Mouse (Mus musculus): ENCODE measurements around the gene Rpl32. TPM values are rescaled to one million over a fixed set of nuclear protein-coding genes. Genes with fewer than 3 reads are reported as not detected.
"Not testable (repeated sequence)": the region's sequence is repeated elsewhere in the genome, so short reads cannot be mapped to it uniquely, and the experiment has no call there.

Rpl32 gene
- 100 to 1,000 TPM; 443 to 458 TPM for total RNA-seq (2021)

DNA sequence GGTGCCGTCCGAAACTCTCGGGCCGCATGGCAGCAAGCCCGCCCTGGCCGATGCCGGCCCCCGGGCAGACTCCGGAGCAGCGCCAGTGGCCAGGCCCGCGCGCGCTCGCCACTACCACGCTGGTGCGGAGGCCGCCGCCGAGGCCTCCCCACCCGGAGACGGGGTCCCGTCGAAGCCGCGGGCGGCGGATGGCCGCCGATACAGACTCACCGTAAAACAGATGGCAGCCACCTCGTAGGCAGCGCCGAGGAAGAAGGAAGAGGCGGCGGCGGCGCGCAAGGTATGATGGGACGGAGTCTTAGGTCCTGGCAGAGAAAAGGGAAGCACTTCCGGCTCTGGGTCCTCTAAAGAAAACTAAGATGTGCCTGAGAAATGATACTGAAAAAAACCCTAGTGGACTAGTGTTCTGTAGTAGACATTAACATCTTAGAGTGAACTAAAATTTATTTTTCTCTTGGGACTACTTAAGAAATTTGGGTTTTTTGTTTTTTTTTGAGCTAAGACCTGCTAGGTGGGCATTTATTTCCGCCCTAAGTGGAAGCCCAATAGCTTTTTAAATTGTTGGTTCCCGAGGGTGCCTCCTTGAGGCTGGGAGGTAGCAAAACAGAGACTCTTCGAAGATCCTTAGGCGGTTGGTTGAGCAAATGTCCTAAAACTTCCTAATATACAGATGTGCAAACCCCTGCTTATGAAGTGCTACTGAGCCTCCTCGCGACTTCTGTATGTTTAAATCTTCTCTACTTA is at the start of gene Rpl32:
Gene Rpl32 (minus strand): TSS at position 260 of the 744 bp plus-strand sequence.
- peak; percentile 91 for DNase-seq (ENCODE audit: low spot score in 2 of 2)
- intact Hi-C loops (cut with DNase I) = loop anchor here (1.0 to 5.0 kb wide), 2 partner anchors 132 to 196 kb away; partner anchors contain the start of gene Raf1

DNA sequence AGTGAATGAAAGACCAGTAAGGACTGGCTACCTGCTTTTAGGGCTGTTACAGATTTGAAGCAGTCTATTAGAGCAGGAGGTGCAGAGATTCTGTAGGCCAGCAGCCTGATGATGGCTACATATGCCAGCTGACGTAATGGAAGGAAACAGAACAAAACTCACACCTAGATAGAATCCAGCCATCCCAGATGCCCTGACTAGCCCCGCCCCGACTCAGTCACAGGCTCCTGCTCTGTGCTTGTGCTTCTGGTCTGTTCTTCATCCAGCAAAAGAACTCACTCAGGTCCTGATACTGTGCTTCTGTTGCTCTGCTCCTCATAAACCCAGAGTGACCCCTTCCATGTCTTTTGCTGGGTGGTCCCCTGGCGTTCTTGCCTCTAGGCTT is 47.8 kb upstream of the Rpl32 start:
- intact Hi-C loops (cut with DNase I) = no loop called here
- peak in 1 of 2 experiments; percentile 50 for DNase-seq (ENCODE audit: low spot score in 2 of 2)

DNA sequence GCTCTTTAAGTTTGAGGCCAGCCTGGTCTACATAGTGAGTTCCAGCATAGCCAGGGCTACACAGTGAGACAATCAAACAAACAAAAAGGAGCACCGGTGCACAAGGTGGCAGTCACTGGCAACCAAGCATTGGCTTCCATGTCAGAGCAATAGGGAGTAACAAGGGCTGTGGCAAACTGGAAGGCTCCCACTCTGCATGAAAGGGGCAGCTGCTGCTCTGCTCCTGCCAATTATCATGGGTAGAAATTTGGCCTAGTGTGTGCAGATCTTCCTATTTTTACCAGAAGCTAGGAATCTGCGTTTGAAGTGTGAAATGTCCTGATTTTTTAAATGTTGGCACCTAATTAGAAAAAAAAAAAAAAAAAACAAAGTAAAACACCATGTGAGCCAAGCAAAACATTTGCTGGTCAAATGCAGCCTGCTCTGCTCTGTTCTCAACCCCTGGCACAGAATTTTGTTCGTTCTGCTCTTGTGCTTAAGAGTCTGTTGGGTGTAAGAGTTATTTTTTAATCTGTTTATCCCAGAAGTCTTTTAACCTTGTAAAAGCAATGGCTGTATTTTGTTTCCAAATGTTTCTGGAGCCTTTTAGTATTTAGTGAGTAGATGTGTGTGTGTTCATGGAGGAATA is 47.3 kb upstream of the Rpl32 start:
- intact Hi-C loops (cut with DNase I) = no loop called here
- no peak for DNase-seq (ENCODE audit: low spot score in 2 of 2)

- intact Hi-C loops (cut with DNase I) = loop anchor here (5.0 kb wide), 1 partner anchor 138 kb away; no protein-coding TSS in a partner anchor
- no peak for DNase-seq (ENCODE audit: low spot score in 2 of 2)
Observed at GRCm38 (mm10) chr6:115854432-115854831, 45.9 kb upstream of the Rpl32 start.

DNA sequence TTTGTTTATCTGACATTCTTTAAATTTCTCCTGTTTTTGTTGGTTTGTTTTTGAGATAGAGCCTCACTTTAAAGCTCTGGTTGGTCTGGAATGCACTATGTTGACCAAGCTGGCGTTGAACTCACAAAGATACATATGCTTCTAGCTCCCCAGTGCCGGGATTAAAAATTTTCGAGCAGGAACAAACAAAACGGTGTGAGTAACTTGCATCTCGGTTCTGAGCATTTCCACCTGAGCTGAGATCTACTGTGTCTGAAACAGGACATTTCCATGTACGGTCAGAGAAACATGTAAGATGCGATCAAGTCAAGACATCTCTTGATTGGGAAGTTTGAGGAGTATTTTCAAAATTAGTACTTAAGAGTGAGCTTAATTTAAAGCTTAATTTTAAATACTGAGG is 45.4 kb upstream of the Rpl32 start:
- no peak for DNase-seq (ENCODE audit: low spot score in 2 of 2)
- intact Hi-C loops (cut with DNase I) = loop anchor here (5.0 kb wide), 1 partner anchor 138 kb away; no protein-coding TSS in a partner anchor

DNA sequence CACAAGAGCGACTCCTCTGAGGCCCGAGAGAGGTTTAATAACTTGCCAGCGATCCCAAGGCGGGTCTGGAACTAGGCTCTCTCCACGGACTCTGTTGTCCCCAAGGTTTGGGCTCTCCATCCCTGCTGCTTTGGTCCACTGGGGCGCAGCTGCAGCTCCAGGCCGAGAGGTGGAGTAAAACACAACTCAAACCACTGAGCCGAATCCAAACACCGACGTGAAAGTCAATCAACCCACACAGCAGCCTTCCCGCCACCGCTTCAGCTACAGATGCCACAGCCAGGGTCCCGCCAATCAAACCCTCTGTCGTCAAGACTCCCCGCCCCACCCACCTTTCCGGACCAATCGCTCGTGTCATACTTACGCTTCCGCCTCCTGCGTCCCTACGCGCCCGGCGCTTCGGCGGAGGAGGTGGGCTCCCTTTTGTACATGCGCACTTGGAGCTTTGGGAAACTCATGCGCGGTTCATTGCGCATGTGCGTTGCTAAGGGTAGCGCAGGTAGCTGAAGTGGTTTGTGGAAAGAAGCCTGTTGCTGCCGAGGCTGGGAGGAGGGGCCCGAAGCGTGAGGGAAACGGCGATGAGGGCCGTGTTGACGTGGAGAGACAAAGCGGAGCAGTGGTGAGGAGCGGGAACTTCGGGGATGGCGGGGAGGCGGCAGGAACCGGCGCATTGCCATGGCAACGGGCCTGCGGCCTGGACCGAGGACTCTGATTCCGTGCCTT is 44.7 kb upstream of the Rpl32 start, which contains the start of the genes Mbd4 and Ift122:
Gene Mbd4 (minus strand): TSS at position 281 of the 723 bp plus-strand sequence.
Gene Ift122 (plus strand): TSS at position 380 of the 723 bp plus-strand sequence.
- intact Hi-C loops (cut with DNase I) = loop anchor here (5.0 kb wide), 1 partner anchor 139 kb away; no protein-coding TSS in a partner anchor
- peak; percentile 98 to 100 for DNase-seq (ENCODE audit: low spot score in 2 of 2)

GRCm38 (mm10) chr6:115852446-115853090 is 44.0 kb upstream of the Rpl32 start:
- DNase-seq (ENCODE audit: low spot score in 2 of 2) = no peak
- intact Hi-C loops (cut with DNase I) = loop anchor here (5.0 kb wide), 1 partner anchor 140 kb away; no protein-coding TSS in a partner anchor

GRCm38 (mm10) chr6:115848598-115849304 is 40.2 kb upstream of the Rpl32 start:
- no peak for DNase-seq (ENCODE audit: low spot score in 2 of 2)
- intact Hi-C loops (cut with DNase I) = loop anchor here (10.0 kb wide), 1 partner anchor 276 kb away; no protein-coding TSS in a partner anchor

DNA sequence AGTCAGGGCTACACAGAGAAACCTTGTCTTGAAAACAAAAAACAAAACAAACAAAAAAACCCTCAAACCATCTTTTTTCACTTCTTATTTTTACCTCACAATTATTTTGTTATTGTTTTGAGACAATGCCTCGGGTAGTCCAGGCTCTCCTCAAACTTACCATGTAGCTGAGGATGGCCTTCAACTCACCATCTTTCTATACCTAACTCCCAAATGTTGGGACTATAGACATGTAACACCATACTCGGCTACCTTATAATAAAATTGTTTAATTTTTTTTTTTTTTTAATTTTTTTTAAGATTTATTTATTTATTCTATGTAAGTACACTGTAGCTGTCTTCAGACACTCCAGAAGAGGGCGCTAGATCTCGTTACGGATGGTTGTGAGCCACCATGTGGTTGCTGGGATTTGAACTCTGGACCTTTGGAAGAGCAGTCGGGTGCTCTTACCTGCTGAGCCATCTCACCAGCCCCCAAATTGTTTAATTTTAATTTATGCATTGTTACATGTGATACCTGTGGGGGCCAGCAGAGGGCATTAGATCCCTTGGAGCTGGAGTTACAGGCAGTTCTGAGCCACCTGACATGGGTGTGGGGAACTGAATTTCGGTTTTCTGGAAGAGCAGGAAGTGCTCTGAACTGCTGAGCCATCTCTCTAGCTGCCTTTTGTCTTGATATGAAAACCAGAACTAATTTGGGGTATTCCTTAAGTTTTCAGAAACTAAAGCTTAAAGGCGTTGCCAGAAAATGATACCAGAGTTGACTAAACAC is 38.3 kb upstream of the Rpl32 start:
- intact Hi-C loops (cut with DNase I) = loop anchor here (10.0 kb wide), 1 partner anchor 278 kb away; no protein-coding TSS in a partner anchor

DNA sequence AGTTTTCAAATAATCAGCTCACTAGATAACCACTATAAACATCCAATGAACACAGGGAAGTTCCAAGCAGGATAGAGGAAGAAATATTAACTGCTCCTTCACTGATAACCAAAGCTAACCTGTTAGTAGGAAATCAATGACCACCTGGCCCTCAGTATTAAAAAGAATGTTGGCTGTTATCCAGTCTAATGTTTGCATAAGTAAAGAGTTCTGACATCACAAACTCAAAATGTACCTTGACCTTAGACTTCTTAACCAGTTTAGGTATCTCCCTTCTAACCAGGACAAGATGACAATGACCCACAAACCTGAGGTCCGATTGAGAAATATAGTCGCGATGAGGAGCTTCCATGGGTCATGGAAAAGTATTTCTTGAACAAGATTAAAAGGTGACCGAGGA is 36.5 kb upstream of the Rpl32 start:
- intact Hi-C loops (cut with DNase I) = loop anchor here (10.0 kb wide), 1 partner anchor 280 kb away; no protein-coding TSS in a partner anchor
- no peak for DNase-seq (ENCODE audit: low spot score in 2 of 2)

More for the DNA sequence above, 38.3 kb upstream of the Rpl32 start:
- DNase-seq (ENCODE audit: low spot score in 2 of 2) = peak; percentile 61 to 80

DNA sequence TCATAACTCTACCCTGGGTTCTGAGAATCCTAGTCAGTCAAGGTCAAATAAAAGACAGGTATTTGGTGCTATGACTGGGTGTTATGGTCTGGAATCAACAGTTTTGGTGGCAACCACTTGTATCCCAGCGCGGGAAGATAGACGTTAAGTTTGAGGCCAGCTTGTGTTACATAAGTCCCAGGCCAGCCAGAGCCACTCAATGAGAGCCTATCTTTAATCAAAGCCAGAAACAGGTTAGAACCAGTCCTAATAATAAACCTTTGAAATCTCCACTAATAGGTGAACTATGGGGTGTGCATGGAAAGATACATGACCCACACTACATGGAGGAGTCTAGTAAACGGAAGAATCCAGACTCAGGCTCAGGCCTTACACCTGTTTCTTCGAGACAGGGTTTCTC is 30.2 kb upstream of the Rpl32 start:
- no peak for DNase-seq (ENCODE audit: low spot score in 2 of 2)
- intact Hi-C loops (cut with DNase I) = no loop called here

GRCm38 (mm10) chr6:115838161-115838597 is 29.6 kb upstream of the Rpl32 start, which contains the start of gene Efcab12:
Efcab12 (minus strand) TSS chr6:115838412.
- DNase-seq (ENCODE audit: low spot score in 2 of 2) = peak; percentile 65 to 91
- intact Hi-C loops (cut with DNase I) = no loop called here

DNA sequence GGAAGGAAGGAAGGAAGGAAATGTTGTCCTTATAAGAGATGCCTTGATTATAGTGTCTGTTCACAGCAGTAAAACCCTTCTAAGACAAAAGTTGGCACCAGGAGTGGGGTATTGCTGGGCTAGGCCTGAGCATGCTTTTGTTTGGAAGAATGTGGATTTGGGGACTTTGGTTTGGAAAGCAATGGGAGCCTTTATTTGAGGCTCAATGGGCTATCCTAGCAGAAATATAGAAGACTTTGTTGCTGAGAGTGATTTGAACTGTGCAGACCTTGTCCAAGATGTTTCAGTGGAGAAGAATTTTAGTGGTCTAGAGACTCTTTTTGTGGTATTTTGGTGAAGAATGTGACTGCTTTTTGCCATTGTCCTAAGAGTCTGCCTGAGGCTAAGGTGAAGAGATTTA is 25.3 kb upstream of the Rpl32 start:
- intact Hi-C loops (cut with DNase I) = no loop called here
- no peak for DNase-seq (ENCODE audit: low spot score in 2 of 2)

DNA sequence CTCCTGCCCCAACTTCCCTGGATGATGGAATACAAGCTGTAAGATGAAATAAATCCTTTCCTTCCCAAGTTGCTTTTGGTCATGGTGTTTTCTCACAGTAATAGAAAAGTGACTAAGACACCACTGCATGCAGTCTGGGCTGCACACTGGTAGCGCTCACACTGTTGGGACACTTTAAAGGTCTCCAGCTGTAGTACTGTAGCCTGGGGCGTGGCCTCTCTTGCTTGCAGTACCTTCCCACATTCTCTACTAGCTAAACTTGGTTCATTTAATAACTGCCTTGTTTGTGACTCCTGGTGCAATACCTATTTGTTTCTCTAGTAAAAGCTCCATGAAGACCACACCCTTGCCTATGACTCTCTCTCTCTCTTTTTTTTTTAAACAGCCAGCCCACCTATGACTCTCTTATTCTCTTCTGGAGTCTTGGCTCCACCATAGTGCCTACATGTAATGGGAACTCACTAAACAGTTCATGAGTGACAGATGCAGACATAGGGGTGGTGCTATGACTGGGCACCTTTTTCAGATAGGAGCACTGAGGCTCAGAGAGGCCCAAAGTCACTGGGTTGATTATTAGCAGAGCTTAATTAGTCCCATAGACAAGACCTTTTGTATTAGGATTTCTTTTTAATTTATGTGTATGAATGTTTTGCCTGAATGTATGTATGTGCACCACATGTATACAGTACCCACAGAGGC is 23.8 kb upstream of the Rpl32 start:
- intact Hi-C loops (cut with DNase I) = no loop called here
- DNase-seq (ENCODE audit: low spot score in 2 of 2) = no peak

- no peak for DNase-seq (ENCODE audit: low spot score in 2 of 2)
- intact Hi-C loops (cut with DNase I) = no loop called here
Observed at GRCm38 (mm10) chr6:115830779-115831601, 22.4 kb upstream of the Rpl32 start.

DNA sequence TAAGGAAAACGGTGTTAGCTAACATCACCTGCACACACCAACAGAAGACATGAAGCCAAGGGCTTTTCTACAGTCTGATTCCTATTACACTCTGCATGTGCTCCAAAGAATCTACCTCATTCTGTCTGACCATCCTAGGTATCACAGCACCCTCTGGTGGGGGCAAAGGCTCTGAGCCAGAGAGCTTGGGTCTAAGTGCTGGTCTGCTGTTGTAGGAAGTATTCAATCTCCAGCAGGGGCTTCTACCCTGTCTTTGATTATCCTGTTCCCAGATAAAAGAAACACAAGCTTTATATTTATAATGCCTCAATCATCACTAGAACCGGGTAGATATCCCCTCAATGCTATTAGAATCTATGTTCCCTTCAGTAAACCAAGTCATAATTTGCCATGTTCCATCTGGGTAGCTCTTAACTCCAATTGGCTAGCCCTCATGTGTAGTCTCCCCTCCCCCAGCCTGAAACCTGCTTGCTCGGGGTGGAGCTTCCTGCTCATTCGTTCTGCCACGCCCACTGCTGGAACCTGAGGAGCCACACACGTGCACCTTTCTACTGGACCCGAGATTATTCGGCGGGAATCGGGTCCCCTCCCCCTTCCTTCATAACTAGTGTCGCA is 15.4 kb upstream of the Rpl32 start:
- DNase-seq (ENCODE audit: low spot score in 2 of 2); intact Hi-C loops (cut with DNase I): not testable (repeated sequence)

Measured in left cerebral cortex, postnatal 25 days (tissue).